Mouse (Mus musculus): ENCODE data around the gene Igfbp2.

The Igfbp2 gene

GRCm38 (mm10) chr1:72823751-72824706, at the start of gene Igfbp2:
Gene Igfbp2 (plus strand): TSS chr1:72824503.
- DNase-seq (ENCODE audit: low spot score in 2 of 2): peak; percentile 36 to 50

GRCm38 (mm10) chr1:72778789-72779188, 45.5 kb upstream of the Igfbp2 start:
- DNase-seq (ENCODE audit: low spot score in 2 of 2): no peak

- no peak for DNase-seq (ENCODE audit: low spot score in 2 of 2)
Measured at GRCm38 (mm10) chr1:72780720-72781119, 43.6 kb upstream of the Igfbp2 start.

- no peak for DNase-seq (ENCODE audit: low spot score in 2 of 2)
Measured at GRCm38 (mm10) chr1:72783341-72783740, 41.0 kb upstream of the Igfbp2 start.

- no peak for DNase-seq (ENCODE audit: low spot score in 2 of 2)
Measured at GRCm38 (mm10) chr1:72784018-72784417, 40.3 kb upstream of the Igfbp2 start.

GRCm38 (mm10) chr1:72790670-72791069, 33.6 kb upstream of the Igfbp2 start:
- no peak for DNase-seq (ENCODE audit: low spot score in 2 of 2)

- no peak for DNase-seq (ENCODE audit: low spot score in 2 of 2)
Measured at GRCm38 (mm10) chr1:72791743-72792142, 32.6 kb upstream of the Igfbp2 start.

GRCm38 (mm10) chr1:72792262-72792661, 32.0 kb upstream of the Igfbp2 start:
- no peak for DNase-seq (ENCODE audit: low spot score in 2 of 2)

GRCm38 (mm10) chr1:72793230-72793629, 31.1 kb upstream of the Igfbp2 start:
- DNase-seq (ENCODE audit: low spot score in 2 of 2): no peak

- DNase-seq (ENCODE audit: low spot score in 2 of 2): no peak
Measured at GRCm38 (mm10) chr1:72796128-72796527, 28.2 kb upstream of the Igfbp2 start.

GRCm38 (mm10) chr1:72797102-72797665, 27.1 kb upstream of the Igfbp2 start:
- DNase-seq (ENCODE audit: low spot score in 2 of 2): no peak

- DNase-seq (ENCODE audit: low spot score in 2 of 2): no peak
Measured at GRCm38 (mm10) chr1:72798441-72798840, 25.9 kb upstream of the Igfbp2 start.

- DNase-seq (ENCODE audit: low spot score in 2 of 2): peak in 1 of 2 experiments; percentile 50
Measured at GRCm38 (mm10) chr1:72804031-72804430, 20.3 kb upstream of the Igfbp2 start.

GRCm38 (mm10) chr1:72805037-72805436, 19.3 kb upstream of the Igfbp2 start:
- no peak for DNase-seq (ENCODE audit: low spot score in 2 of 2)

- no peak for DNase-seq (ENCODE audit: low spot score in 2 of 2)
Measured at GRCm38 (mm10) chr1:72805476-72806043, 18.7 kb upstream of the Igfbp2 start.

- DNase-seq (ENCODE audit: low spot score in 2 of 2): no peak
Measured at GRCm38 (mm10) chr1:72806044-72806584, 18.2 kb upstream of the Igfbp2 start.

- DNase-seq (ENCODE audit: low spot score in 2 of 2): no peak
Measured at GRCm38 (mm10) chr1:72809304-72809703, 15.0 kb upstream of the Igfbp2 start.

GRCm38 (mm10) chr1:72809951-72810675, 14.2 kb upstream of the Igfbp2 start:
- DNase-seq (ENCODE audit: low spot score in 2 of 2): no peak

- no peak for DNase-seq (ENCODE audit: low spot score in 2 of 2)
Measured at GRCm38 (mm10) chr1:72811061-72811460, 13.2 kb upstream of the Igfbp2 start.

- no peak for DNase-seq (ENCODE audit: low spot score in 2 of 2)
Measured at GRCm38 (mm10) chr1:72813089-72813638, 11.1 kb upstream of the Igfbp2 start.

- no peak for DNase-seq (ENCODE audit: low spot score in 2 of 2)
Measured at GRCm38 (mm10) chr1:72813639-72814403, 10.5 kb upstream of the Igfbp2 start.

Measured in cerebellum, postnatal 4 days (tissue).